Mouse (Mus musculus): ENCODE results near the gene Snn.
A peak's percentile ranks its signal among the peaks of the same experiment; 100 is the strongest.

Snn gene

GRCm38 (mm10) chr16:11047130-11047529 lies 13.6 kb upstream of the Snn start:
- no peak for DNase-seq (ENCODE audit: low spot score)

- no peak for DNase-seq (ENCODE audit: low spot score)
Observed at GRCm38 (mm10) chr16:11050226-11050625, 10.5 kb upstream of the Snn start.

DNA sequence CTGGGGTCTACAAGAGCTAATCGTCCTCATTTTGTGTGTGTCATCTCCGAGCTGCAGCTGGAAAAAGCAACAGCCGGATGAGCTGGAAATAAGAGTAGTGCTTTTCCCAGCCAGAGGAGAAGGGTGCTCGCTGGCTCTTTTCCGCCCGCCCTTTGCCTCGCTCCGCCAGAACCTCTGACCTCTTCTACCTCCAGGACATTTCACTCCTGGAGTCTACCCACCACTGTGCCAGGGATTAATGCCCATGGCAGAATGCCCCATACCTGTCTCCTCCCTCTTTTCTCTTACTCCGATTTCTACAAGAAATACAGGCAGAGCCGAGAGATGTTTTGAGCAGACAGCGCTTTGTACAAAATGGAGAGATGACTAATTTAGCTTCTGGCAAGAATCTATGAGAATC lies 9.6 kb upstream of the Snn start:
- DNase-seq (ENCODE audit: low spot score), result no peak

DNA sequence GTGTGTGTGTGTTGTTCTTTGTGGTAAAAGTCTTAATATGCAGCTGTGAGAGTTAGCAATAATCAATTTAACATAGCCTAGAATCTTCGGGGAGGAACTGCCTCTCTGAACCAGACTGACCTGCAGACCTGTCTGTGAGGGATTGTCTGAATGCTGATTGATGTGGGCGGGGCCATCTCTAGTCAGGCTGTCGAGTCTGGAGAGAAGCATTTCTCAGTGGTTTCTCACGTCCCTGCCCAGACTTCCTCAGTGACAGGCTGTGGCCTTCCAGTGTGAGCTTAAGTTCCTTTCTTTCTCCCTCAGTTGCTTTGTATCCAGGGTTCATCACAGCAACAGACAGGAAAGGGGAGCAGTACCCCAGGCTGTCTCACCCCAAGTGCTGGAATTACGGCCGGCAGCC lies 6.3 kb upstream of the Snn start:
- DNase-seq (ENCODE audit: low spot score), result no peak

DNA sequence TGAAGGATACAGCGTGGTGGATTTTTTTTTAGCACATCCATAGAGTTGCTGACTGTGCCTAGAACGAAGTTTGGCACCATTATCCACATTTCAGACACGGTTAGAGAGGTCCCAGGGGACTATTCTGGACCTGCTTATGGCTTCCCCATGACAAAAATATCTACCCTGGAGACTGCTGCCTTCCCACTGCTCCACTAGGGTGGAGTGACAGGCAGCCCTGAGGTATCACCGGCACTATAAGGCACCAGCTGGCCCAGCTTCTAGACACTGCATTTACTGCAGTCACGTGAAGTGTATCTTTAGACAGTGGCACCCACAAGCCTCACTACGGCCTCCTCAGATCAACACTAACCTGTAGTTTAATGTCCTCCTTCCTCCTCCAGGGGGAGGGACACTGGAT lies 5.9 kb upstream of the Snn start:
- DNase-seq (ENCODE audit: low spot score), result no peak

DNA sequence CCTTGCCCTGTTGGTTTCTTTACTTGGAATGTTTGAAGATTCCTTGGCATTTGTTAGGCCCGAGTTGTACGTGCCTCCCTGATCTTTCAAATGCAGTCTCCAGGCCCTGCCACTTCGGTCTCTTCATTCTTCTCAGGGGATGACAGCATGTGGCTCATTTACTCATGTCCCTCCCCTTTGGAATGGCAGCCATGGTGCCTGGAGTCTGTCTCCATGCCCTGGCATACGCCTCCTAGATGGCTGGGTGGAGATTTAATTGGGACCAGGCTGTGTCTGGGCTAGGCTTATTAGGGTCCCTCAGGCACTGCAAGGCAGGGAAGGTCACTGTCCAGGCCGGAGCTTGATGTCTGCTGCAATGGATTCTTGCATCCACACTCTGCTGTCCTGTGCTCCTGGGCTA lies 4.8 kb upstream of the Snn start:
- no peak for DNase-seq (ENCODE audit: low spot score)

DNA sequence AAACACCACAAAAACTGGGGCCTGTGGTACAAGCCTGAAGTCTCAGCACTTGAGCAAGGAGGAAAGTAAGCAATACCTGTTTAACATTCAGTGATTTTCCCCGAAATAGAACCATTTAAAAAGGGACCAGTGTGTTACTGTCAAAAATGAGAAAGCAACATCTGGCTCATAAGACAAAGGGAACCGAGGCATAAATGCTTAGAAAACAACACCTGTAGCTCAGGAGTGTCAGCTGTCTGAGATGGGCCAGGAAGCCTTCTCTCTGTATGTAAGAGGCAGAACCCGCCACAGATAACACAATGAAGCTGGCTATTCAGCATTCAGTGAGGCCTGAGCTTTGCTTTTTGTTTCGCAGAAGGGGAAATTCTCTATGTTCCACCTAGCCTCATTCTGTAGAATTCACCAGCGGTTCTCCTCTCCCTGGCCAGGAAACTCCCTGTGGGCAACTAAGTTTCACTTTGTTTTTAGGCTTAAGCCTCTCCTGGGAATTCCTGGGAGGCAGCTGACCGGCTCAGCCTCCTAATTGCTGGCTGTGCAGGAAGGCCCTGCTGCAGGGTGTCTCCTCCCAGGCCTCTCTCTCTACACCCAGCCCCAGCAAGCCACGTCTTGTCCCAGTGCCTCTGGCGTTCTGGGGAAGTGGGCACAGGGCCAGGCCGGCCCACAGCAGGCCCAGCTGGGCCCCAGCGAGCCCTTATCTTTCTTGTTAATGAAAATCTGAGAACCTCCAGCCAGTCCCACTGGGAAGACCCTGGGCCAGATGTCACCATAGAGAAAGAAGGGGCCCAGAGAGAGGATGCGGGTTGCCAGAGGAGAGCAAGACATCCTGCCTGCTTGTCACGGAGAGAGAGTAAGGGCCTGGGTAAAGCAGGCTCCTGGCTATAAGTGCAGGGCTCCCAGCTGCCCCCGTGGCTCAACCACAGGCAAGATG lies 2.3 kb downstream of the Snn start:
- peak; percentile 29 for DNase-seq (ENCODE audit: low spot score)

GRCm38 (mm10) chr16:11064341-11064740 lies 3.6 kb downstream of the Snn start:
- no peak for DNase-seq (ENCODE audit: low spot score)

DNA sequence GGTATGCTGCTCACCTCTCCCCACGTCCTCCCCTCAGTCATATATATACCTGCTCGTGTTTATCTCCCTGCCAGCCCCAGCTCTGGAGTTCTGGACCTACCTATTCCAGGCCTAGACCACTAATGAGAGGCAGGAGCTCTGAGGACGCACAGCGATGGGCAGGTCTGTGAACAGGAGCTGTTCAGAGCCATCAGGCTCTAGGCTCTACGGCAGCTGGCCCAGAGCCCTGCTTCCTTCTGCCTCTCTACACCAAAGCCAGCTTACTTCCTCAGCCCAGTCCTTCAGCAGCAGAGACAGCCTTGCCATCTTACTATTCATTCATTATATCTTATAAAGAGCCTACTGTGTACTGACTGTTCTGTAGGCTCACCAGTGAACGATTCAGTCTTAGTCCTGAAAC lies 4.0 kb downstream of the Snn start:
- no peak for DNase-seq (ENCODE audit: low spot score)

GRCm38 (mm10) chr16:11065431-11065830 lies 4.7 kb downstream of the Snn start:
- peak; percentile 15 for DNase-seq (ENCODE audit: low spot score)

DNA sequence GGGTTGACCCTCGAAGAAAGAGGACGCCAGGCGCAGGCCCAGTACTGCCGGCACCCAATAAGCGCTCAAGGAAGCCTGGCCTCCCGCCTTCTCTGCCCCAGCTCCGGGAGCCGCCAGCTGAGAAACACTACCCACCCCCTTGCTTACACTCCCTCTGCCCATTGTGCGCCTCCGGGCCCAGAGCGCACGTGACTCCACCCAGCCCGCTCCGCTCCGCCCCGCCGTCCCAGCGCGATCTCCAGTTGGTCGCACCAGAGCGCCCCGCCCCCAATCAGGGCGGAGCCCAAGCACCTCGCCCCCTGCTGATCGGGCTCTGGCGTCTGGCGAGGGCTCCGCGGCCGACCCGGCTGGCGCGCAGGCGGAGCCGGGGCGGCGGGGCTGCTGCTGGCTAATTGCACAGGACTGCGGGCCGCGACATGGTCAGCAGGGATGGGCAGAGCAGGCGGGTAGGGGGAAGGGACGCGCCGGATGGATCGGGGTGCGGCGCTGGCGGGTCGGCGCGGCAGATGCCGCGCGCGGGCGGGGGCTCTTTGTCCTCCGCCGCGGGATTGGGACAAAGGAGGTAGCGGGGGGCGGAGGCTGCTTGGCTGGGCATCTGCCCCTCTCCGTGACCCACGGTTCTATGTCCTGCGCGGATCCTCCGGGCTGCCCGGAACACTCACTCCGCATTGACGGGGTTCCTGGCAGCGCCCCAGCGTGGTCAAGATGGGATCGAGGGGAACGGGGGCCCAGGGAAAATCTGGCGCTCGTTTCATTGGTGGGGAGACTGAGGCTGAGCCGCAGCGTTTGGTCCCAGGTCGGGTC lies 5.5 kb downstream of the Snn start, which contains the start of gene Litaf:
Gene Litaf, minus strand, starts transcription at position 129 of the 804 bp plus-strand sequence.
- peak; percentile 99 for DNase-seq (ENCODE audit: low spot score)

DNA sequence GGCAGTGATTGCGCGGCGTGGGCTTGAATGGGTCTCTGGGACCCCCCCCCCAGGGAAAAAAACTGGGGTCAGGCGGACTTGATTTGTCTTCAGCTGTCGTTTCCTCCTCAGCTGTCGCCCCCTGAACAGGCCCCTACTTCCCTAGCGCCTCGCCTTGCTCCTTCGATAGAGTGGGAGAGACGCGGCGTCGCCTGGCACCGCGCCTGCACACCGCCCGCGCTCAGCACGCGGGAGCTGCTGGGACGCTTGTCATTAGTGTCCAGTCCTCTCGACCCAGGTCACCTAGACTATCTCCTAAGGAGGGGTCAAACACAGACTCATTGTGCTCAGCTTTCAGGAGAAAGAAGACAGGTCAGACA lies 6.1 kb downstream of the Snn start:
- DNase-seq (ENCODE audit: low spot score), result peak; percentile 75

GRCm38 (mm10) chr16:11068666-11069065 lies 7.9 kb downstream of the Snn start:
- no peak for DNase-seq (ENCODE audit: low spot score)

GRCm38 (mm10) chr16:11069271-11069670 lies 8.5 kb downstream of the Snn start:
- DNase-seq (ENCODE audit: low spot score), result no peak

- DNase-seq (ENCODE audit: low spot score), result no peak
Observed at GRCm38 (mm10) chr16:11069710-11070420, 9.1 kb downstream of the Snn start.

DNA sequence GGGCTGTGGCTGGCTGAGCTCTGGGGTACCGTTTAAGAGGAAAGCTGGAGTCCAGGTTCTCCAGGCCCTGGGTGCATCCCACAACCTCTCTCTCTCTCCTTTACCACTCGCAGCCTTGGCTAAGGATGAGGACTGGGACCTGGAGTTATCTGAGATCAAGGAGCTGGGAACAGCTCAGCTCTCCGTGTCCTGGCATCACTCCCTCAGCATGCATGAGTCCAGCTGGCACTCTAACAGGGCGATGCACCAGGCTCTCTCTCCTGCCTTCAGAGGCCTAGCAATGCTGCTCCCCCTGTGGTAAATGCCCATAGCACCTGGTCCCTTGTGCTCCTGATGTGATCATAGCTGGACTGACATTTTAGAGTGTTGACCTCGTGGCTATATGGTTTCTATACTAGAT lies 10.4 kb downstream of the Snn start:
- no peak for DNase-seq (ENCODE audit: low spot score)

- DNase-seq (ENCODE audit: low spot score), result no peak
Observed at GRCm38 (mm10) chr16:11071887-11072286, 11.1 kb downstream of the Snn start.

GRCm38 (mm10) chr16:11072454-11072853 lies 11.7 kb downstream of the Snn start:
- DNase-seq (ENCODE audit: low spot score), result no peak

DNA sequence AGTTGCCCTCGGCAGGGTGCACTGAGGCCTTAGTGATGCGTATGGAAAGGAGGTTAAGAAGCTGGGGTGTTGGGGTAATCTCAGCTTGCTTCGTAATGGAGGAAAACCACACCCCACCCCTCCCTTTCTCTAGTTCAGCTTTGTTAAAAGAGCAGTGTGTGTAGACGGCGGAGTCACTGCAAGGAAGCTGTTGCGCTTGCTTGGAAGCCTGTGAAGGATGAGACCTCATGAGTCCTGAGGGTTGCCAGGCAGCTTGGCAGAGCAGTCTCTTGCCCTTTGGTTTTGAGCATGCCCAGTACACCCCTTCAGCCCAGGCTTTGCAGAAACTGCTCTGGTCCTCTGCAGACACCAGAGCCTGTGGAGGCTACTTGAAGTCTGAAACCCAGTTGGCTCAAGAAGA lies 12.3 kb downstream of the Snn start:
- DNase-seq (ENCODE audit: low spot score), result no peak

DNA sequence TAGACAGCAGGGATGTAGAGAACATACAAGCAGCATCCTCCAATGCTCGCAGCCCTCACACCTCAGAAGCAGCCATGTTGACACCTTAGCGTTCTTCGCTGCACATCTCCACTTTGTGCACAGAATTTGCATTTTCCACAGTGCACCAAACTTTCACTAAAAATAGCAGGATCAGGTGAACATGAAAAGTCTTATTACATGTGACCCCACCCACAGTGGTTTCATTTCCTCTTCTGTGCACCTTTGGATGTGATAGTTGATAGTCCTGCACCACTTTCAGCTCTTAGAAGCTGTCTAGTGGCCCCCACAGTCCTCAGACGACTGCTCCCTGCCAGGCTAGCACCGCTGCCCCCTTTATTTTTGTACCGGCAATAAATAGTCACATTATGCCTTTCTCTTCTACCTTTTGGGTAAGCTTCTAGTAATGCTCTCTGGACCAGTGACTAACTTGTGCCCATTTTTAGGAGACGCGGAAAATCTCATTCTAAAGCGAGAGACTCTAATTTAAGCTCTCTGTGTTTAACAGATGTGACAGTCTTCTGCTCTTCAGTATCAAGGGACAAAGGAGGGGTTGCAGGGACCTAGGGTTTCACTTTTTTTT lies 17.0 kb downstream of the Snn start:
- DNase-seq (ENCODE audit: low spot score), result no peak

GRCm38 (mm10) chr16:11078216-11078869 lies 17.6 kb downstream of the Snn start:
- no peak for DNase-seq (ENCODE audit: low spot score)

GRCm38 (mm10) chr16:11084181-11084580 lies 23.4 kb downstream of the Snn start:
- no peak for DNase-seq (ENCODE audit: low spot score)

All from embryo, embryonic 10 days (tissue).